Mouse (Mus musculus) lung, embryonic 16.5 days (tissue): ENCODE measurements at regions not wholly inside any gene's neighbourhood (a gene's known extent, or its start where the extent isn't known, plus 50 kb on each side); places are given as distances from the start of the nearest gene placed in this dataset. TPM values are rescaled to one million over a fixed set of nuclear protein-coding genes. Genes with fewer than 3 reads are reported as not detected.

Experiments
- microRNA-seq: library from miRNA; unstranded; fragments of <30 nt; microRNA quantifications from one replicate; pipeline ENCODE4, GENCODE M21; 2016

Small RNA genes lying in the stretch of these regions (microRNA-seq; reads per million reads assigned to microRNA genes)
- gene Gm44396, result not detected
